Mouse (Mus musculus): ENCODE data around the gene Uba6. TPM values are rescaled to one million over a fixed set of nuclear protein-coding genes. Genes with fewer than 3 reads are reported as not detected.

The Uba6 gene
- polyA plus RNA-seq (2015; fragmentation: Nextera tagmentation; extraction: Ambion mirVana), result 13.2 and 13.6 TPM in 2 replicates

DNA sequence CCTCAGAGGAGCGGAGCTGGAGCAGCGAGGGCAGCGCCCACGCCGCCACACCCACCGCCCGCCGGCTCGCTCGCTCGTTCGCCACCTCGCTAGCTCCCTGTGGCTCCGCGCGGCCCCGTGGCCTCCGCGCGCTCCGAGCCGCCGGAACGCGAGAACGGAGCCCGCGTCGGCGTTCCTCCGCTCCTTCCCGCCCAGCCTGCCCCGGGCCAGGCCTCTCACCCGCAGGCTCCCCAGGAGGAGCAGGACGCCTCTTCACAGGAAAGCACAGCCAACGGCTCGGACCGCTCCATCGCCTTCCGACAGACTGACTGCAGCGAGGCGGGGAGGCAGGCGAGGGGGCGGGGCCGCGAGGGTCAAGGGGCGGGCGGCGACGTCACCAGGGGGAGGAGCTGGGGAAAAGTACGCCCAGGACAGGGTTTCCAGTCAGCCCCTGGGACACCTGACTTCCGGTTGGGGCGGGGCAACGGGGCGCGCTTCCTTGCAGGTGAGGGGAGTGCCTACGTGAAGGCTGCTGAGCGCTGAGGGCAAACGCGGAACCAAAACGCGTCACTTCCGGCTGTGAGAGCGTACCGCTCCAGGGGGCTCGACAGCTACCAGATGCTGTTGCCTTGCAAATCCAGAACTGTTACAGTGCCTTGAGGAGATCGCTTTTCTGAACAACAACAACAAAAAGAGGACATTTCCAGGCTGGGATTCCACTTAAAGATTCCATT is at the start of gene Uba6:
Gene Uba6, minus strand, starts transcription at position 355 of the 713 bp plus-strand sequence.
- Histone ChIP-seq H3K27ac (ENCODE audit: low read length) (peak within 1 kb of the TSS; percentile 98), H3K9ac (replicated peaks; ENCODE audit: low read length) (peak within 1 kb of the TSS; percentile 87), H3K4me3 (ENCODE audit: low read length) (peak within 1 kb of the TSS; percentile 91), H3K4me2 (replicated peaks; ENCODE audit: low read depth, low read length) (peak within 1 kb of the TSS; percentile 85), H3K9me3 (ENCODE audit: low read length) (no peaks in the 10 kb centered on the region), H3K36me3 (ENCODE audit: insufficient read depth, low read length) (peaks cover 4% of the 10 kb centered on the region; the same call in 1 of the 2 replicates), H3K4me1 (ENCODE audit: insufficient read depth, low read length) (peaks cover 6% of the 10 kb centered on the region; the same call in 1 of the 2 replicates), H3K27me3 (ENCODE audit: insufficient read depth, low read length) (no peaks in the 10 kb centered on the region)
- WGBS, result under 1% methylated on average over 65 of the region's 67 CpGs
- ATAC-seq (ENCODE audit: low FRiP score, low TSS enrichment), result peak; percentile 99

DNA sequence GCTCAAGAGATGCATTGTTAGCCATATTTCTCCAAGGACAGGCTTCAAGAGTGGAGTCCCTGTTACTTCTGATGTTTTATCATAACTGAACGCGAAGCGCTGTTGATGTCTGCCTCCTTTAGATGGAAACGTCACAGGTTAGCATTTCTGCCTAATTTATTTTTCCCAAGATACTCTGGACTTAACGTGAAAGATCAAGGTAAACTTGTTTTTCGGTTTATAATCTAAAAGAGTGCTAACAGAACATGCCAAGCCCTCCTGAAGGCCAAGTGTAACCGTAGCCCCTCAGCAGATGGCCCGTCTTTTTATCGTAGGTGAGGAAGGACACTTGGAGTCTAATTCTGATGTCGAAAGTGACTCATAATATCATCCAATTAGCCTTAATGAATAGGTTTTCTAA is 25.2 kb upstream of the Uba6 start, which contains the start of gene Gnrhr:
Gene Gnrhr, minus strand, starts transcription at position 101 of the 400 bp plus-strand sequence.
- no peaks in the 10 kb centered on the region for H3K9me3 ChIP-seq (ENCODE audit: low read length)
- no peaks in the 10 kb centered on the region for H3K36me3 ChIP-seq (ENCODE audit: insufficient read depth, low read length)
- no peaks in the 10 kb centered on the region for H3K4me1 ChIP-seq (ENCODE audit: insufficient read depth, low read length)
- no peak within 1 kb of the TSS for H3K4me3 ChIP-seq (ENCODE audit: low read length)
- no peak within 1 kb of the TSS for H3K27ac ChIP-seq (ENCODE audit: low read length)
- H3K9ac ChIP-seq (replicated peaks; ENCODE audit: low read length), result no peak within 1 kb of the TSS
- no peaks in the 10 kb centered on the region for H3K27me3 ChIP-seq (ENCODE audit: insufficient read depth, low read length)
- WGBS, result 90% methylated on average over 10 of the region's 10 CpGs
- H3K4me2 ChIP-seq (replicated peaks; ENCODE audit: low read depth, low read length), result no peak within 1 kb of the TSS
- no peak for ATAC-seq (ENCODE audit: low FRiP score, low TSS enrichment)

DNA sequence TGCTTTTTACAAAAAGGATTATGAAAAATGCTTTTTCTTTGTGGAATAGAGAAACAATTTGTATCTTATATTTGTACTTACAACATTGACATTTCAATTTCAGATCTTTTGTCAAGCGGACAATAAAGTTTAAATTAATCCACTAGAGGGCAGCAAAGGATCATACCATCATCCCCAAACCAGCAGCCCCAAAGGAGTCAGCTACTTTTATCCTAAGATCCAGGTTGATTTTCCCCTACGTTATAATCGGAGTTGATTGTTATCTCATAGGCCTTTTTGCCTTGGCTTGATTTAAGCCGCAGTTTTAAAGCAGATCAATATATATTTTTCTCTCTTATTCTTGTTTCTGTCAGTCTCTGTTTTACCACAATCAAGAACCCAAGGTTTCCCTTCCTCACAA is 18.8 kb upstream of the Uba6 start:
- Histone ChIP-seq H3K27ac (ENCODE audit: low read length) (no peak overlapping the region), H3K36me3 (ENCODE audit: insufficient read depth, low read length) (no peaks in the 10 kb centered on the region), H3K9ac (replicated peaks; ENCODE audit: low read length) (no peak overlapping the region), H3K4me1 (ENCODE audit: insufficient read depth, low read length) (no peaks in the 10 kb centered on the region), H3K9me3 (ENCODE audit: low read length) (no peaks in the 10 kb centered on the region), H3K4me3 (ENCODE audit: low read length) (no peak overlapping the region), H3K27me3 (ENCODE audit: insufficient read depth, low read length) (no peaks in the 10 kb centered on the region), H3K4me2 (replicated peaks; ENCODE audit: low read depth, low read length) (no peak overlapping the region)
- 16% methylated on average over 4 of the region's 4 CpGs for WGBS
- no peak for ATAC-seq (ENCODE audit: low FRiP score, low TSS enrichment)

DNA sequence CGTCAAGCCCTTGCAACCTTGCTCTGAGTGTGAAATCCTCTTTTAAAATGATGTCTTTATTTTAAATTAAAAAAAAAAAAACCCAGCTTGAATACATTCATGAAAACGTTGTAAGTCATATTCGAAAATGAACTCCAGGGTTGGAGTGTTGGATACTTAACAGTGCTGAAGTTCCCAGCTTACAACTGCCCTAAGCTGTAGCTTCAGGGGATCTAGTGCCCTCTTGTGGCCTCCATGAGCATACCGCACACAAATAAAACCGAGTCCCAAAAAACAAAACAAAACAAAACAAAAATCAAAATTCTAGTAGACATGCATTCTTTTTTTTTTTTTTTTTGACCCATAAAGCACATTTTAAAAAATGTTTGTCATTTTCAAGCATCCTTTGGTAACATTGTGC is 18.2 kb upstream of the Uba6 start:
- ATAC-seq (ENCODE audit: low FRiP score, low TSS enrichment), result no peak
- no peak overlapping the region for H3K4me3 ChIP-seq (ENCODE audit: low read length)
- H3K36me3 ChIP-seq (ENCODE audit: insufficient read depth, low read length), result no peaks in the 10 kb centered on the region
- H3K27ac ChIP-seq (ENCODE audit: low read length), result no peak overlapping the region
- no peaks in the 10 kb centered on the region for H3K4me1 ChIP-seq (ENCODE audit: insufficient read depth, low read length)
- no peaks in the 10 kb centered on the region for H3K9me3 ChIP-seq (ENCODE audit: low read length)
- no peak overlapping the region for H3K9ac ChIP-seq (replicated peaks; ENCODE audit: low read length)
- no peak overlapping the region for H3K4me2 ChIP-seq (replicated peaks; ENCODE audit: low read depth, low read length)
- 28% methylated on average over 5 of the region's 5 CpGs for WGBS
- H3K27me3 ChIP-seq (ENCODE audit: insufficient read depth, low read length), result no peaks in the 10 kb centered on the region

DNA sequence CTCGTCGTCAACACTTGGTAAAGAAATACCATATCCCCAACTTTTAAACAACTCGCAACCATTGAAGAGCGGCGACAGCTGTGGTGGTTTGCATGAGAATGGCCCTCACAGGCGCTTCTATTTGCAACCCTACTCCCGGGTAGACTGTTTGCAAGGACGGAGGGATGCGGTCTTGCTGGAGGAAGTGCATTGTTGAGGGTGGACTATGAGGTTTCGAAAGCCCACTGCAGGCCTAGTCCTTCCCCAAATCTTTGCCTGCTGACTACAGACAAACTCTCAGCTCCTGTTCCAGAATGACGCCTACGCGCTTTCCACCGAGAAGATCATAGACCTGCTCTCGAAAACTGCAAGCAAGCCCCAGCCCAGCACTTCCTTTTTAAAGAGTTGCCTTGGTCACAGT is 17.7 kb upstream of the Uba6 start:
- no peaks in the 10 kb centered on the region for H3K9me3 ChIP-seq (ENCODE audit: low read length)
- no peaks in the 10 kb centered on the region for H3K4me1 ChIP-seq (ENCODE audit: insufficient read depth, low read length)
- no peak overlapping the region for H3K4me2 ChIP-seq (replicated peaks; ENCODE audit: low read depth, low read length)
- no peak overlapping the region for H3K4me3 ChIP-seq (ENCODE audit: low read length)
- no peak overlapping the region for H3K27ac ChIP-seq (ENCODE audit: low read length)
- H3K36me3 ChIP-seq (ENCODE audit: insufficient read depth, low read length), result no peaks in the 10 kb centered on the region
- no peak for ATAC-seq (ENCODE audit: low FRiP score, low TSS enrichment)
- no peak overlapping the region for H3K9ac ChIP-seq (replicated peaks; ENCODE audit: low read length)
- 51% methylated on average over 15 of the region's 15 CpGs for WGBS
- H3K27me3 ChIP-seq (ENCODE audit: insufficient read depth, low read length), result no peaks in the 10 kb centered on the region

DNA sequence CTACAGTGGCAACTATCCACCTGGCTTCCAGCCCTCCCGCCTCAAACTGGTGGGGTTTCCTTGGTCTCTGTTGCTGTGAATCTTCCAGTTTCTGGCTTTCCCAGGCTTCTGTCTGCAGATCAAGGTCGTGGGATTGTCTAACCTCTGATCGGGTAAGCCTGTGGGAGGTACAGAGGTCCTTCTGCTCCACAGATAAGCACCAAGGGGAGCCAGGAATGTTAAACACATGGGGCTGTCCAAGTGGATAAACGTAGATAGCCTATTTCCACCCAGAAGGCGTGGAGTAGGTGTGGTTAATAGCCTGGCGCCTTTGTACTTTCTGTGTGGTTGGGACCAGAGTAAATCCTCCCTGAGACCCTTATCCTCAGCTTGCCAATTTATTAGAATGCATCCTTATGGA is 14.8 kb upstream of the Uba6 start:
- 79% methylated on average over 6 of the region's 6 CpGs for WGBS
- no peak for ATAC-seq (ENCODE audit: low FRiP score, low TSS enrichment)
- no peak overlapping the region for H3K9ac ChIP-seq (replicated peaks; ENCODE audit: low read length)

DNA sequence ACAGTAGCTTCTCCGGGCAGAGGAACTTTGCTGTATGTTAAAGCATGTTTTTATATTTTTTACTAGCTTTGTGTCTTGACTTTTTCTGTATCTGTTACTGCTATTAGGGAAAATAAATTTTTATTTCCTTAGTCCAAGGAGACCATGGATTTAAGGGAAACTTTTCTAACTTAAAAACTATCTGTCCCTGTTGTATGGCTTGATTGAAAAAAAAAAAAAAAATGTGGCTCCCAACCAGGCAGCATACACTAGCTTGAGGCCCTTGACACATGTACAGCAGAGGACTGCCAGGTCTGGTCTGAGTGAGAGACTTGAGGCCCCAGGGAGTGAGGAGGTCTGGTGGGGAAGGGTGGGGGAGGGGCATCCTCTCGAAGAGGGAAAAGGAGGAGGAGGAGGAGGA is 1.2 kb upstream of the Uba6 start:
- Histone ChIP-seq H3K4me3 (ENCODE audit: low read length) (no peak overlapping the region), H3K27me3 (ENCODE audit: insufficient read depth, low read length) (no peaks in the 10 kb centered on the region), H3K9ac (replicated peaks; ENCODE audit: low read length) (no peak overlapping the region), H3K4me1 (ENCODE audit: insufficient read depth, low read length) (peaks cover 6% of the 10 kb centered on the region; the same call in 1 of the 2 replicates), H3K36me3 (ENCODE audit: insufficient read depth, low read length) (no peaks in the 10 kb centered on the region), H3K9me3 (ENCODE audit: low read length) (no peaks in the 10 kb centered on the region), H3K4me2 (replicated peaks; ENCODE audit: low read depth, low read length) (no peak overlapping the region), H3K27ac (ENCODE audit: low read length) (no peak overlapping the region)
- 57% methylated on average over 2 of the region's 2 CpGs for WGBS
- no peak for ATAC-seq (ENCODE audit: low FRiP score, low TSS enrichment)

More for the DNA sequence above, 14.8 kb upstream of the Uba6 start:
- no peak overlapping the region for H3K4me3 ChIP-seq (ENCODE audit: low read length)
- H3K4me1 ChIP-seq (ENCODE audit: insufficient read depth, low read length), result no peaks in the 10 kb centered on the region
- no peak overlapping the region for H3K4me2 ChIP-seq (replicated peaks; ENCODE audit: low read depth, low read length)
- H3K9me3 ChIP-seq (ENCODE audit: low read length), result no peaks in the 10 kb centered on the region
- no peaks in the 10 kb centered on the region for H3K27me3 ChIP-seq (ENCODE audit: insufficient read depth, low read length)
- H3K27ac ChIP-seq (ENCODE audit: low read length), result no peak overlapping the region
- H3K36me3 ChIP-seq (ENCODE audit: insufficient read depth, low read length), result no peaks in the 10 kb centered on the region

DNA sequence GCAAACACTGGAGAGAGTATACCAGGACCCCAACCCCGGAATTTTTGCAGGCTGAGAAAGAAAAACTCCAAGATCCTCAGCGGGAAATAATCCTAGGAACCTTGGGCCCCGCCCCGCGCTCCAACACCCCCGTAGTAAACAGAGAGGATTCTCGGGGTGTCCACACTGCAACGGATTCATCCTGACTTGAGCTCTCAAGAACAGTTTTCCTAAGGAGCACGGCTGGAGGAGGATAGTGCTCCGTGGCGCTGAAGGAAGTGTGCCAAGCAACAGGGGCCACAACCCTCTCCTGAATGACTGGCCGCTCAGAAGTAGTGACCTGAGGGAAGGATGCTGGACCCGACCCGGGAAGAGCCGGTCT is 535 bp downstream of the Uba6 start:
- H3K27ac ChIP-seq (ENCODE audit: low read length), result peak overlapping the region; percentile 98

DNA sequence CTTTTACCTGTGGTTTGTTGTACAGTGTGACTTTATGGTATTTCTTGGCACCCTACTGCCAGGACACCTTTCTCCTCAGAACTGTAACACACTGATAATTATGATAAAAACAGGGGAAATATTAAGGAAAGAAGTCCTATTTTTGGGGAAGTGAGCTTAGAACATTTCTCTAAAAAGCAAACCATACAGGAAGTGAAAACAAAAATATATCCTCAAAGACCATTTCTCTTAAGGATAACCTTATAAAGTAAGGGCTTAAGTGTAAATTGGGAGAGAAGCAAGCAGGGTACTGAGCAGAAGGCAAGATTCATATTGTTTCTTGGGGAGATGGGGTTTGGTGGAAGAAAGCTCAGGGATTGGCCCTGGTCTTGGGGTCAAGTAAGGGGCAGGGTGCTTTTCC is 42.8 kb downstream of the Uba6 start:
- Histone ChIP-seq H3K9me3 (ENCODE audit: low read length) (no peaks in the 10 kb centered on the region), H3K27ac (ENCODE audit: low read length) (no peak overlapping the region), H3K9ac (replicated peaks; ENCODE audit: low read length) (no peak overlapping the region), H3K36me3 (ENCODE audit: insufficient read depth, low read length) (peaks cover 15% of the 10 kb centered on the region), H3K27me3 (ENCODE audit: insufficient read depth, low read length) (no peaks in the 10 kb centered on the region), H3K4me3 (ENCODE audit: low read length) (no peak overlapping the region), H3K4me1 (ENCODE audit: insufficient read depth, low read length) (no peaks in the 10 kb centered on the region), H3K4me2 (replicated peaks; ENCODE audit: low read depth, low read length) (no peak overlapping the region)
- no peak for ATAC-seq (ENCODE audit: low FRiP score, low TSS enrichment)

More for the DNA sequence above, 535 bp downstream of the Uba6 start:
- H3K4me3 ChIP-seq (ENCODE audit: low read length), result peak overlapping the region; percentile 91
- H3K4me1 ChIP-seq (ENCODE audit: insufficient read depth, low read length), result peaks cover 6% of the 10 kb centered on the region; the same call in 1 of the 2 replicates
- peak overlapping the region; percentile 85 for H3K4me2 ChIP-seq (replicated peaks; ENCODE audit: low read depth, low read length)
- under 1% methylated on average over 15 of the region's 15 CpGs for WGBS
- no peaks in the 10 kb centered on the region for H3K9me3 ChIP-seq (ENCODE audit: low read length)
- ATAC-seq (ENCODE audit: low FRiP score, low TSS enrichment), result no peak
- H3K36me3 ChIP-seq (ENCODE audit: insufficient read depth, low read length), result peaks cover 4% of the 10 kb centered on the region; the same call in 1 of the 2 replicates
- H3K27me3 ChIP-seq (ENCODE audit: insufficient read depth, low read length), result no peaks in the 10 kb centered on the region
- H3K9ac ChIP-seq (replicated peaks; ENCODE audit: low read length), result peak overlapping the region; percentile 87

DNA sequence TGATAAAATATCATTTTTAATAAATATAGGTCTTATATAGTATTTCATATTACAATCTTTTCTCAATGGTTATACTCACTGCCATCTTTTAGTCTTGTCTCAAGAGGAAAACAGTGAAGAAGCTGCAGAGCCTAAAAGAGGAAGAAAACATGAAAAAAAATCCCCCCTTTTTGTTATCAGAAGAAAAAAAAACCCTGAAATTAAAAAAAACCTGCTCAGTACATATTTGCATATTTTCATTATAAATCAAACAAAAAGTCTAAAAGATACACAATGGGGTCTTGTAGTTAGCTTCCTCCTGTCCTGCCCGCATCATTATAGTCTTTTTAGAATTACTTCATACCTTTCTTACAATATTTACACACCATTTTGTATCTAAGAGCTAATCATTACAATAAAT is 43.9 kb downstream of the Uba6 start:
- Histone ChIP-seq H3K27me3 (ENCODE audit: insufficient read depth, low read length) (no peaks in the 10 kb centered on the region), H3K4me2 (replicated peaks; ENCODE audit: low read depth, low read length) (no peak overlapping the region), H3K9ac (replicated peaks; ENCODE audit: low read length) (no peak overlapping the region), H3K27ac (ENCODE audit: low read length) (no peak overlapping the region), H3K9me3 (ENCODE audit: low read length) (no peaks in the 10 kb centered on the region), H3K36me3 (ENCODE audit: insufficient read depth, low read length) (peaks cover 17% of the 10 kb centered on the region), H3K4me1 (ENCODE audit: insufficient read depth, low read length) (no peaks in the 10 kb centered on the region), H3K4me3 (ENCODE audit: low read length) (no peak overlapping the region)
- WGBS, result 95% methylated on average over 1 of the region's 1 CpGs
- no peak for ATAC-seq (ENCODE audit: low FRiP score, low TSS enrichment)

Data from kidney, embryonic 16.5 days (tissue).